Comparison of ENCODE assay signal across 36 mouse cellular contexts in genomic region chr4:123621732-123622131, GRCm38 (mm10).
A peak's percentile ranks its signal among the peaks of the same experiment; 100 is the strongest.
DNase-seq lines count a peak whose midpoint lies in the region; ATAC-seq and TF ChIP-seq lines count a peak whose summit lies in the region.
"Had no signal": no experiment of that assay in that cellular context is flagged by ENCODE, and none has a peak within 500 bp of the region (broad histone marks: within the 10 kb centered on the region; RNA-seq: fewer than 3 reads in every experiment).

No protein-coding gene starts in this region.

- H3K9ac ChIP-seq in embryonic facial prominence, embryonic 15.5 days = no peak overlapping the region
- no peak overlapping the region for H3K9ac ChIP-seq in lung, postnatal 0 days (replicated peaks; ENCODE audit: low read depth)
- no peak overlapping the region for H3K9ac ChIP-seq in stomach, embryonic 16.5 days (ENCODE audit: low read length)
- H3K9ac ChIP-seq: embryonic facial prominence, embryonic 13.5 days; heart, embryonic 15.5 days; hindbrain, embryonic 15.5 days; kidney, embryonic 15.5 days; limb, embryonic 15.5 days; liver, embryonic 13.5 days; midbrain, embryonic 13.5 days; stomach, embryonic 15.5 days had no signal

- TF ChIP-seq POLR2A in kidney, adult 2 months (IDR thresholded peaks at IDR 0.05; ENCODE audit: low read depth, low read length) = no peak

- H3K27ac ChIP-seq in embryonic facial prominence, embryonic 15.5 days (replicated peaks) = 0 out of 2 replicates have a peak overlapping the region, but pooled peaks have one; percentile 11
- no peak overlapping the region for H3K27ac ChIP-seq in embryonic facial prominence, embryonic 10.5 days (replicated peaks)
- H3K27ac ChIP-seq in kidney, adult 2 months (ENCODE audit: insufficient read depth, low read depth, low read length) = peak overlapping the region; percentile 9
- peak overlapping the region; percentile 88 for H3K27ac ChIP-seq in lung, postnatal 0 days (ENCODE audit: low read length)
- H3K27ac ChIP-seq in stomach, embryonic 16.5 days (ENCODE audit: low read length) = peak overlapping the region; percentile 47; the same call in 1 of the 2 replicates
- H3K27ac ChIP-seq: embryonic facial prominence, embryonic 13.5 days; gastrocnemius, adult 2 months; heart, adult 2 months; heart, embryonic 15.5 days; hindbrain, embryonic 10.5 days; hindbrain, embryonic 15.5 days; kidney, embryonic 15.5 days; limb, embryonic 10.5 days; limb, embryonic 15.5 days; liver, embryonic 13.5 days; midbrain, embryonic 13.5 days; stomach, embryonic 15.5 days had no signal

- TF ChIP-seq EP300 in lung, postnatal 0 days (IDR thresholded peaks at IDR 0.05) = peak; percentile 67; the same call in 1 of the 2 replicates

- no peak for TF ChIP-seq CTCF in kidney, adult 2 months (conservative IDR thresholded peaks at IDR 0.05; ENCODE audit: insufficient read depth, insufficient read length, low read depth, low read length)
- TF ChIP-seq CTCF in lung, postnatal 0 days (IDR thresholded peaks at IDR 0.05) = no peak

- ATAC-seq in embryonic facial prominence, embryonic 15.5 days (ENCODE audit: insufficient number of reproducible peaks, low FRiP score, low TSS enrichment, low read depth) = no peak
- ATAC-seq in lung, postnatal 0 days = peak; percentile 25
- ATAC-seq in stomach, embryonic 16.5 days (ENCODE audit: insufficient read depth, low FRiP score) = no peak
- ATAC-seq: activated CD4-positive, CD25-positive, alpha-beta regulatory T cell, adult 4 months; forebrain, embryonic 16.5 days; inflammation-experienced regulatory T-cells, adult 6 months; midbrain, embryonic 13.5 days had no signal

- H3K4me1 ChIP-seq in embryonic facial prominence, embryonic 15.5 days = peaks cover 35% of the 10 kb centered on the region
- peaks cover 36% of the 10 kb centered on the region for H3K4me1 ChIP-seq in embryonic facial prominence, embryonic 10.5 days
- peaks cover 40% of the 10 kb centered on the region for H3K4me1 ChIP-seq in kidney, adult 2 months (ENCODE audit: control insufficient read depth, insufficient read depth, low read length)
- peaks cover 44% of the 10 kb centered on the region; the same call in 1 of the 2 replicates for H3K4me1 ChIP-seq in lung, postnatal 0 days (ENCODE audit: insufficient read depth, low read depth, low read length)
- peaks cover 24% of the 10 kb centered on the region for H3K4me1 ChIP-seq in stomach, embryonic 16.5 days (ENCODE audit: control insufficient read depth, insufficient read depth, low read length)

- H3K9me3 ChIP-seq in embryonic facial prominence, embryonic 15.5 days (replicated peaks) = no peaks in the 10 kb centered on the region
- H3K9me3 ChIP-seq in embryonic facial prominence, embryonic 10.5 days = no peaks in the 10 kb centered on the region
- H3K9me3 ChIP-seq in lung, postnatal 0 days (ENCODE audit: low read length) = no peaks in the 10 kb centered on the region
- H3K9me3 ChIP-seq in stomach, embryonic 16.5 days (replicated peaks; ENCODE audit: control insufficient read depth, low read length) = no peaks in the 10 kb centered on the region
- H3K9me3 ChIP-seq: embryonic facial prominence, embryonic 13.5 days; heart, embryonic 15.5 days; hindbrain, embryonic 15.5 days; kidney, embryonic 15.5 days; limb, embryonic 10.5 days; limb, embryonic 15.5 days; liver, embryonic 13.5 days; midbrain, embryonic 13.5 days; stomach, embryonic 15.5 days had no signal

- H3K4me2 ChIP-seq in embryonic facial prominence, embryonic 15.5 days (replicated peaks) = no peak overlapping the region
- H3K4me2 ChIP-seq in lung, postnatal 0 days (replicated peaks; ENCODE audit: low read depth, low read length) = no peak overlapping the region
- H3K4me2 ChIP-seq in stomach, embryonic 16.5 days (ENCODE audit: low read depth, low read length) = no peak overlapping the region
- H3K4me2 ChIP-seq: embryonic facial prominence, embryonic 13.5 days; heart, embryonic 15.5 days; hindbrain, embryonic 15.5 days; kidney, embryonic 15.5 days; limb, embryonic 15.5 days; liver, embryonic 13.5 days; midbrain, embryonic 13.5 days; stomach, embryonic 15.5 days had no signal

- H3K27me3 ChIP-seq in embryonic facial prominence, embryonic 15.5 days = no peaks in the 10 kb centered on the region
- H3K27me3 ChIP-seq in embryonic facial prominence, embryonic 10.5 days (replicated peaks; ENCODE audit: low read depth, poor library complexity, severe bottlenecking) = no peaks in the 10 kb centered on the region
- H3K27me3 ChIP-seq in kidney, adult 2 months (replicated peaks; ENCODE audit: control insufficient read depth, insufficient read depth, low read length) = no peaks in the 10 kb centered on the region
- no peaks in the 10 kb centered on the region for H3K27me3 ChIP-seq in lung, postnatal 0 days (replicated peaks; ENCODE audit: insufficient read depth, low read length)
- H3K27me3 ChIP-seq in stomach, embryonic 16.5 days (ENCODE audit: control insufficient read depth, insufficient read depth, low read length) = no peaks in the 10 kb centered on the region
- H3K27me3 ChIP-seq: embryonic facial prominence, embryonic 13.5 days; heart, embryonic 15.5 days; hindbrain, embryonic 15.5 days; kidney, embryonic 15.5 days; limb, embryonic 15.5 days; liver, embryonic 13.5 days; midbrain, embryonic 13.5 days; stomach, embryonic 15.5 days had no signal

- DNase-seq in embryonic facial prominence, embryonic 10.5 days (ENCODE audit: low spot score) = no peak
- DNase-seq in kidney, adult 2 months = no peak
- no peak for DNase-seq in kidney, postnatal 36 days
- peak; percentile 76 for DNase-seq in lung, postnatal 0 days (ENCODE audit: low spot score)
- DNase-seq in lung, postnatal 25 days (ENCODE audit: low spot score) = no peak
- no peak for DNase-seq in spleen, postnatal 4 days (ENCODE audit: low spot score in 2 of 2)
- DNase-seq: adrenal gland, adult 2 months; adrenal gland, postnatal 36 days; cerebellum, adult 8-10 months; cerebellum, postnatal 25 days; embryo, embryonic 11 days; gastrocnemius, adult 2 months; gastrocnemius, postnatal 36 days; heart, adult 2 months; kidney, adult 11 months; kidney, postnatal 25 days; layer of hippocampus, postnatal 36 days; liver, embryonic 13.5 days; thymus, adult 2 months; thymus, postnatal 36 days had no signal

- H3K4me3 ChIP-seq in embryonic facial prominence, embryonic 15.5 days (replicated peaks) = no peak overlapping the region
- no peak overlapping the region for H3K4me3 ChIP-seq in embryonic facial prominence, embryonic 10.5 days
- H3K4me3 ChIP-seq in kidney, adult 2 months (ENCODE audit: insufficient read depth, low read depth, low read length) = no peak overlapping the region
- no peak overlapping the region for H3K4me3 ChIP-seq in lung, postnatal 0 days (ENCODE audit: low read depth, low read length)
- H3K4me3 ChIP-seq in stomach, embryonic 16.5 days (replicated peaks; ENCODE audit: low read length) = no peak overlapping the region
- H3K4me3 ChIP-seq: embryonic facial prominence, embryonic 13.5 days; erythroblast, embryonic 14.5 days; gastrocnemius, adult 2 months; heart, adult 2 months; heart, embryonic 15.5 days; hindbrain, embryonic 10.5 days; hindbrain, embryonic 15.5 days; kidney, embryonic 15.5 days; limb, embryonic 10.5 days; limb, embryonic 15.5 days; liver, embryonic 13.5 days; megakaryocyte, embryonic 14.5 days; midbrain, embryonic 13.5 days; stomach, embryonic 15.5 days had no signal

- no peaks in the 10 kb centered on the region for H3K36me3 ChIP-seq in embryonic facial prominence, embryonic 15.5 days
- H3K36me3 ChIP-seq in embryonic facial prominence, embryonic 10.5 days (replicated peaks) = no peaks in the 10 kb centered on the region; the same call in 1 of the 2 replicates
- H3K36me3 ChIP-seq in kidney, adult 2 months (ENCODE audit: control insufficient read depth, insufficient read depth, low read length) = no peaks in the 10 kb centered on the region
- H3K36me3 ChIP-seq in lung, postnatal 0 days (ENCODE audit: insufficient read depth, low read length) = no peaks in the 10 kb centered on the region
- H3K36me3 ChIP-seq in stomach, embryonic 16.5 days (ENCODE audit: control insufficient read depth, insufficient read depth, low read length) = no peaks in the 10 kb centered on the region
- H3K36me3 ChIP-seq: embryonic facial prominence, embryonic 13.5 days; heart, embryonic 15.5 days; hindbrain, embryonic 10.5 days; hindbrain, embryonic 15.5 days; kidney, embryonic 15.5 days; limb, embryonic 10.5 days; limb, embryonic 15.5 days; liver, embryonic 13.5 days; midbrain, embryonic 13.5 days; stomach, embryonic 15.5 days had no signal
